Mouse (Mus musculus): ENCODE measurements around the gene Phkb.

DNA sequence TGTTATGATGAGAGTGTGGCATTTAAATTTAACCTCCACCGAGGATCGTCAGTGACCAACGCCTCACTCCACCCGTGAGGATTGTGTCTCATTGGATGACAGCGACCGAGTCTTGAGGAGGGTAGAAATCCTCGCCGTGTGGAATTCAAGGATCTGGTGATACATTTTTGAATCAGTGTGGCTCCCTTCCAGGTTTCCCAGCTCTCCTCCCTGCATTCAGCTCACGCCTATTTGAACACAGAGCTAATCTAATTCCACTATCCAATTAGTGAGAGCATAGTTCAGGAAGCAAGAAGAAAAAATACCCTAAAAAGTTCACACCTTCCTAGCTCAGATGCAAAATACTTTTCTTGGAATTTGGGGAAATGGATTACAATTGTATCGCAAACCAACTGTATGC, 249.9 kb downstream of the Phkb start:
- TF ChIP-seq EP300 (IDR thresholded peaks at IDR 0.05; ENCODE audit: low read length) (no peak), MYC (IDR thresholded peaks at IDR 0.05; ENCODE audit: low read depth, low read length) (no peak), E2F4 (IDR thresholded peaks at IDR 0.05; ENCODE audit: insufficient replicate concordance, low read depth, low read length) (no peak), RAD21 (IDR thresholded peaks at IDR 0.05; ENCODE audit: low read depth, low read length) (no peak), MAX (IDR thresholded peaks at IDR 0.05; ENCODE audit: low read length) (no peak)
